Comparison of ENCODE assay signal across 26 mouse cellular contexts in the genomic region with DNA sequence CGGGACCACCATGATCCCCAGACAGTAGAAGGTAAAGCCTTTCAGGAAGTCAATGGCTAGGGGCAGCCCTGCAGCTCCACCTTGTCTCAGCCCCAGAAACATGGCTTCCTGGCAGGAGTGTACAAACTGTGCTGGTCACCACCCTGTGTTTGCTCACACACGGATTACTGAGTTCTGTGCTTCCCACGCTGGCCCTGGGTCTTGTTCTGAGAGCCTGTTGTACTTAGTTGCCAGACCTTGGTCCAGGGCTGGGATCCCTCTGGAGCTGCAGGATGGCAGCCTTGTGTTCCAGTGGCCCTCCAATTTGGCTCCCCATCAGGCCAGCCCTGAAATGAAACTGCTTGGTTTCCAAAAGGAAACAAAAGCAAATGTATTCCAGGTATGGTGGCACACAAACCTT. TPM values are rescaled to one million over a fixed set of nuclear protein-coding genes. Genes with fewer than 3 reads are reported as not detected.
"Had no signal": no experiment of that assay in that cellular context is flagged by ENCODE, and none has a peak within 500 bp of the region (broad histone marks: within the 10 kb centered on the region; RNA-seq: fewer than 3 reads in every experiment).

No protein-coding gene starts in this region.

- H3K27ac ChIP-seq: kidney, embryonic 15.5 days; limb, embryonic 13.5 days; liver, embryonic 12.5 days; liver, embryonic 15.5 days; lung, embryonic 15.5 days; midbrain, embryonic 12.5 days; midbrain, embryonic 15.5 days; neural tube, embryonic 13.5 days; stomach, embryonic 15.5 days had no signal

- H3K9ac ChIP-seq: kidney, embryonic 15.5 days; limb, embryonic 13.5 days; liver, embryonic 12.5 days; liver, embryonic 15.5 days; lung, embryonic 15.5 days; midbrain, embryonic 12.5 days; midbrain, embryonic 15.5 days; neural tube, embryonic 13.5 days; stomach, embryonic 15.5 days had no signal

- H3K4me3 ChIP-seq: kidney, embryonic 15.5 days; limb, embryonic 13.5 days; liver, embryonic 12.5 days; liver, embryonic 15.5 days; lung, embryonic 15.5 days; midbrain, embryonic 12.5 days; midbrain, embryonic 15.5 days; myocyte; neural tube, embryonic 13.5 days; stomach, embryonic 15.5 days had no signal

- H3K27me3 ChIP-seq: kidney, embryonic 15.5 days; stomach, embryonic 15.5 days had no signal

- H3K9me3 ChIP-seq: kidney, embryonic 15.5 days; limb, embryonic 13.5 days; liver, embryonic 12.5 days; liver, embryonic 15.5 days; lung, embryonic 15.5 days; midbrain, embryonic 12.5 days; midbrain, embryonic 15.5 days; neural tube, embryonic 13.5 days; stomach, embryonic 15.5 days had no signal

- H3K4me2 ChIP-seq: kidney, embryonic 15.5 days; limb, embryonic 13.5 days; liver, embryonic 12.5 days; liver, embryonic 15.5 days; lung, embryonic 15.5 days; midbrain, embryonic 12.5 days; midbrain, embryonic 15.5 days; neural tube, embryonic 13.5 days; stomach, embryonic 15.5 days had no signal

- ATAC-seq: liver, embryonic 12.5 days; midbrain, embryonic 15.5 days had no signal

- DNase-seq: kidney, adult 11 months; kidney, adult 8-10 months; kidney, postnatal 10 days; layer of hippocampus, adult 9-11 months; liver; lung, adult 18-20 months; lung, postnatal 10 days; lung, postnatal 4 days; retina, postnatal 1 day; right cerebral cortex, postnatal 25 days; spleen, adult 18-20 months; thymus, postnatal 25 days had no signal

RNA-seq across cellular contexts. Expression of gene Eps8l2, which starts 2.4 kb away (rescaled TPM):
- total RNA-seq: monocyte, adult 5-6 weeks had no signal

RNA-seq across cellular contexts. Expression of gene Drd4, which starts 44.5 kb away (rescaled TPM):
- total RNA-seq: megakaryocyte progenitor cell, adult 5-6 weeks; megakaryocyte-erythroid progenitor cell, adult 5-6 weeks; monocyte, adult 5-6 weeks; neutrophil, adult 5-6 weeks had no signal
- polyA plus RNA-seq: liver, embryonic 15.5 days; myocyte had no signal
